Mouse (Mus musculus) thymus, postnatal 25 days (tissue): ENCODE results near the gene Csnk2a1.
"Not testable (repeated sequence)": the region's sequence is repeated elsewhere in the genome, so short reads cannot be mapped to it uniquely, and the experiment has no call there.

Source experiments
- DNase-seq: peaks from one replicate; pipeline ENCODE4 v3.0.0; 2022

The Csnk2a1 gene

GRCm38 (mm10) chr2:152240580-152240979 lies 13.9 kb downstream of the Csnk2a1 start:
- DNase-seq: no peak

DNA sequence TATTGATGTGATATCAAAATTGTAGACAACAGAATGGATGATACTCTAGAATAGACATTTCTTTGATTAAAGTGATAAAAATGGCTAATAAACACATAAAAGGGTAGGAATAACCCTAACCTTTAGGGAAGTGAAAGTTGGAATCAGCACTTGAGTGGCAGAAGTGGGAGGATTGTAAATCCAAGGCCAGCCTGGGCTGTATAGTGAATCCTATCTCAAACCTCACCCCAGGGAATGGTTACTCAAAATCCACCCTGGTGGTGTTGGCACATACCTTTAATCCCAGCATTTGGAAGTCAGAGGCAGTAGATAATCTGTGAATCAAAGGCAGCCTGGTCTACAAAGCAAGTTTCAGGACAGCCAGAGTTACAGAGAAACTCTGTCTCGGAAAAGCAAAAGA lies 20.6 kb downstream of the Csnk2a1 start:
- DNase-seq: no peak

GRCm38 (mm10) chr2:152250511-152250910 lies 23.9 kb downstream of the Csnk2a1 start:
- no peak for DNase-seq

GRCm38 (mm10) chr2:152259739-152260138 lies 33.1 kb downstream of the Csnk2a1 start:
- DNase-seq: no peak

GRCm38 (mm10) chr2:152273639-152274038 lies 47.0 kb downstream of the Csnk2a1 start:
- DNase-seq: no peak

GRCm38 (mm10) chr2:152281407-152281806 lies 54.8 kb downstream of the Csnk2a1 start:
- DNase-seq: no peak

- no peak for DNase-seq
Observed at GRCm38 (mm10) chr2:152287560-152287959, 60.9 kb downstream of the Csnk2a1 start.

DNA sequence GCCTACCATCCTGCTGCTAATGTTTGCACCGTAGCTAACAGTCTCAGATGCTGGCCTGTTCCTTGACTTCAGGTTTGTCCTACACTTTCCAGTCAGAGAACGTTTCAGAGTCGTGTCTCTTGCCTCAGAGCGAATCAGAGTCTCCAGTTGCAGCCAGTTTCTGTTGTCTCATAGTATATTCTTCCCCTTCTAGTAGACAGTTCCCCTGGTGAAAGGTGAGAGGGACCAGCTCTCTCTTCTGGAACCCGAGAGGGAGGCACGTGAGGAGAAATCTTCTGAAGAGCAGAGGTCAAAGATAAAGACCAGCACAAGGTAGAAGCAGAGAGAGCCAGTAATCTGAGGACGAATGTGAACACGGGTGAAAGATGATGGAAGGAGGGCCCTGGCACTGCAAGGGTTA lies 61.4 kb downstream of the Csnk2a1 start:
- no peak for DNase-seq

GRCm38 (mm10) chr2:152289623-152290022 lies 63.0 kb downstream of the Csnk2a1 start:
- DNase-seq: not testable (repeated sequence)

- no peak for DNase-seq
Observed at GRCm38 (mm10) chr2:152292475-152292874, 65.8 kb downstream of the Csnk2a1 start.

- DNase-seq: no peak
Observed at GRCm38 (mm10) chr2:152293179-152293726, 66.6 kb downstream of the Csnk2a1 start.

- DNase-seq: peak; percentile 92
Observed at GRCm38 (mm10) chr2:152293727-152294475, 67.3 kb downstream of the Csnk2a1 start, which contains the start of gene Tbc1d20. Tbc1d20 (plus strand) TSS chr2:152293828.

- DNase-seq: no peak
Observed at GRCm38 (mm10) chr2:152294541-152294940, 67.9 kb downstream of the Csnk2a1 start.

GRCm38 (mm10) chr2:152302862-152303261 lies 76.2 kb downstream of the Csnk2a1 start:
- DNase-seq: no peak

DNA sequence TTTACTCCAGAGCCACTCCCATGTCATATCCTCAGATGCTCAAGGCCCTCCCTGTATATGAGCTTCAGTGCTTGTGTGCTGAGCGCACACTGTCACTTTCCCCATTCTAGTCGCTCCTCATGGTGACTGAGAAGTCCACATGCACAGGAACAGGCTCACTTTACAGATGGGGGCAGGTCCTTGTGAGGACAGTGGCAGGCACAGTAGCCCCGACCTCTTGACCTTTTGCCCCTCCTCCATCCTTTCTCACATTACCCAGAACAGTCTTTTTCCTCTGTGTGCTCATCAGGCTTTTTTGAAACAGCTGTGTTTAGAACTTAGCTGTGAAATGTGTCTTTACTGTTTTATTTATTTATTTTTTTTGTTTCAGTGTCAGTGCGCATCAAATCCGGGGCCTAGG lies 77.1 kb downstream of the Csnk2a1 start:
- no peak for DNase-seq

GRCm38 (mm10) chr2:152305480-152305879 lies 78.8 kb downstream of the Csnk2a1 start:
- no peak for DNase-seq

GRCm38 (mm10) chr2:152307186-152307585 lies 80.5 kb downstream of the Csnk2a1 start:
- DNase-seq: no peak

DNA sequence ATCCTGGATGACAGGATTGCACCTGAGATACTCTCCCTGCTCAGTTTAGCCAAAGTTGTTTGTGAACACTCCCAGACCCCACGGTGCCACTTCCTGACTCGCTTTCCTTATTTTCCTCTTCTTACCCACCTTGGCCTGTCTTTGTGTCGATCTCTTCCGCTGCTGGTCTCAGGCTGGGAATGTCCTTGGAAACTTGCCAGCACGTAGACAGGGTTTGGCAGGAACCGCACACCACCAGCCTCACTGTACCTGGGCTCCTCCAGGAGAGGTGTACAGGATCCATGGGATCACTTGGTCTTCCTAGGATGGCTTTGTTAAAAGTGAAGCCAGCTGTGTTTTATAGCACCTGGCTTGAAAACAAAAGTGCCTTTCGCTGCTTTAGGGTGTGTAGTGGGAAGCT lies 86.4 kb downstream of the Csnk2a1 start:
- no peak for DNase-seq

- DNase-seq: no peak
Observed at GRCm38 (mm10) chr2:152313926-152314325, 87.3 kb downstream of the Csnk2a1 start.

- no peak for DNase-seq
Observed at GRCm38 (mm10) chr2:152317054-152317453, 90.4 kb downstream of the Csnk2a1 start.

DNA sequence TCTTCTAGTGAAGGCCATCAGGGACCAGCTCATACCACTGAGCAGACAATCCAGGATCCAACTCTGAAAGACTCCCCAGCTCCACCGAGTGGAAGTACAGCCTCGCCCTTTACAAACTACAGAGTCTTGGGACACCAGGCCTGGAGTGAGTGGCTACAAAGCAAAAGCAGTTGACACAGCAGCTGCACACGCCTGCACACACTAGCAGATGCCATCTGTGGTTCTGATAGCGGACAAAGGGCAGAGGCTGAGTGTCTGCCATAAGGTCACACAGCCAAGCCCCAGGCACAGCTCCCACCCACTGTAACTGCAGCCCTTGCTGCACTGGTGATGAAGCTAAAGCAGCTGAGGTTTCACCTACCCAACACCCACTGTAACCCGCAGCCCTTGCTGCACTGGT lies 94.9 kb downstream of the Csnk2a1 start:
- DNase-seq: no peak

DNA sequence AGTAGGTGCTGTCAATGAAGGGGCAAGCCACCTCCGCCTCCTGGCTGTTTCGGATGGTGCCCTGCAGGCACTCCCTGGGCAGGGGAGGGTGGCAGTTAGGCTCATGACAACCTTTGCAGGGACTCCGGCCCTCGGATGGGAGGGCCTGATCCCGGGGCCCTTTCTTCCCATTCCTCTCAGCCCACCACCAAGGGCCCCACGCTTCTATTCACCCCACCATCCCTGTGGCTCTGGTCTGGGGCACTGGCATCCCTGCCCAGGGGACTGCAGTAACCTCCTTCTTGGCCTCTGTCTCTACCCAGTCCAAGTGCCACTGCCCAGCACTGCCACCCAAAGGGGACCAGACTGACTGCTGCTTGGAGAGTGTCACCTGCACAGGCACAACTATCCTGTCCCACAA lies 95.6 kb downstream of the Csnk2a1 start:
- no peak for DNase-seq

GRCm38 (mm10) chr2:152323971-152324370 lies 97.3 kb downstream of the Csnk2a1 start:
- DNase-seq: no peak

- DNase-seq: no peak
Observed at GRCm38 (mm10) chr2:152324842-152325241, 98.2 kb downstream of the Csnk2a1 start.

DNA sequence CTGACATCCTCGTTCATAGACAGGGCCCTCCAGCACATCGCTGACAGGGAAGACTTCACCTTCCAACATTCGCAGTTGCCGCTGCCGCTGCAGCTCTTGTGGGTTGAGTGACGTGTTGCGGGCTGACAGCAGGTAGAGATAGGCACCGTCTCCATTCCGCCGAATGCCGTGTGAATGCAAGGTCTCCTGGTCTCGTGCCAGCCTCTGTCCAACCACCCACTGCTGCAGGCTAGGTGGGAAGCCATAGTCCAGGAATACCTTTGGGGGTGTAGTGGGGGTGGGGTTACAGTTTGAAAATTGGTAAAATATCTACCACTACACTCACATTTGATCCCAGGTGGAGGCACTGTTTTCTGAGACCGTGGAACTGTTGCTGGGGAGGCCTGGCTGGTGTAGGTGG lies 99.5 kb downstream of the Csnk2a1 start:
- no peak for DNase-seq
